Mouse (Mus musculus): Measurements from ENCODE around the gene Mthfsl.
"Not testable (repeated sequence)": the region's sequence is repeated elsewhere in the genome, so short reads cannot be mapped to it uniquely, and the experiment has no call there.

- not testable (repeated sequence) for TF ChIP-seq POLR2A, EP300 (IDR thresholded peaks at IDR 0.05; ENCODE audit: insufficient read depth, low read depth, low read length)
- TF ChIP-seq CTCF (IDR thresholded peaks at IDR 0.05), result peak; percentile 42
Measured at GRCm38 (mm10) chr9:88746687-88747086, 26.6 kb upstream of the Mthfsl start.
